Mouse (Mus musculus) hindbrain, embryonic 12.5 days (tissue): ENCODE measurements around the gene Gtdc1. TPM values are rescaled to one million over a fixed set of nuclear protein-coding genes. Genes with fewer than 3 reads are reported as not detected.

Experiments
- ATAC-seq: fragments of 200-750 bp; cut with Nextera tagmentation; 2 replicates; pipeline ENCODE4 v1.8.0; 2017; ENCODE audit warnings: moderate TSS enrichment; ENCODE audit not compliant: low FRiP score
- H3K27ac ChIP-seq: fragments of 300-500 bp; sonication (generic); 2 replicates; pipeline ENCODE4 v1.5.1; 2016; ENCODE audit warnings: mild to moderate bottlenecking
- H3K27me3 ChIP-seq: fragments of 300-500 bp; sonication (generic); 2 replicates; pipeline ENCODE4 v1.6.1; 2016; ENCODE audit warnings: mild to moderate bottlenecking
- H3K36me3 ChIP-seq: fragments of 300-500 bp; sonication (generic); 2 replicates; pipeline ENCODE4 v1.6.1; 2016; ENCODE audit warnings: mild to moderate bottlenecking
- H3K4me1 ChIP-seq: fragments of 300-500 bp; sonication (generic); 2 replicates; pipeline ENCODE4 v1.6.1; 2016
- H3K4me2 ChIP-seq: fragments of 300-500 bp; sonication (generic); replicated peaks from 2 replicates; pipeline ENCODE4 v1.6.1; 2016; ENCODE audit warnings: mild to moderate bottlenecking
- H3K4me3 ChIP-seq: fragments of 300-500 bp; sonication (generic); 2 replicates; pipeline ENCODE4 v1.5.1; 2016; ENCODE audit warnings: mild to moderate bottlenecking
- H3K9ac ChIP-seq: fragments of 300-500 bp; sonication (generic); 2 replicates; pipeline ENCODE4 v1.6.1; 2016; ENCODE audit warnings: mild to moderate bottlenecking, moderate library complexity
- H3K9me3 ChIP-seq: fragments of 300-500 bp; sonication (generic); replicated peaks from 2 replicates; pipeline ENCODE4 v1.6.1; 2016; ENCODE audit warnings: mild to moderate bottlenecking
- WGBS: fragments of 180-500 bp; shearing (Covaris S2); methylation state at CpG from one replicate; pipeline ENCODE4 v1.1.7; 2016; 5-methylcytosine and 5-hydroxymethylcytosine counted together
- polyA plus RNA-seq: library from polyadenylated mRNA; unstranded; fragments of >200 nt; fragmentation: Nextera tagmentation; extraction: Ambion mirVana; gene quantifications from 2 replicates; pipeline ENCODE4 v1.2.1, GENCODE M21; 2016

The Gtdc1 gene
- polyA plus RNA-seq, 1 experiment from 2014 or later: 16.1 TPM

DNA sequence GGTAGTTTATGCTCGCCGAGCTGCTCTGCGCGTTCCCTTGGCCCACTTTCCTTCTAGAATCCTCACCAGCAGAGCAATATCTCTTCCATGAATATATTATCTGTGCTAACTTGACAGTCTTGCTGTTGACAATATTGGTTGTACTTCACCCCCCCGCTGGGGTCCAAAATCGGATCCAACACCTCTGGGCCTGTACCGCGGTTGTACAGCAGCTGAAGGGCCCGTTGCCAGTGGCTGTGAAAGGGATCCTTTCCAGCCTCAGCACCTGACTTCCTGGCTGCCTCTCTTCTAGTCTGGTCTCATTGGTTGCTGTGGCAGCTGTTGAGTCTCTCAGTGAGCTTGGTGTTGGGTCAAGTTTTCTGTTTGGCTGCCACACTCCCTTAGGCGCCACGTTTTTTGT, 391.7 kb downstream of the Gtdc1 start:
- H3K36me3 ChIP-seq: no peaks in the 10 kb centered on the region
- no peaks in the 10 kb centered on the region for H3K27me3 ChIP-seq
- H3K4me3 ChIP-seq: no peak overlapping the region
- H3K9me3 ChIP-seq: no peaks in the 10 kb centered on the region
- WGBS: 92% methylated on average over 11 of the region's 11 CpGs
- no peak overlapping the region for H3K4me2 ChIP-seq
- no peak overlapping the region for H3K9ac ChIP-seq
- ATAC-seq: no peak
- no peaks in the 10 kb centered on the region for H3K4me1 ChIP-seq
- no peak overlapping the region for H3K27ac ChIP-seq

DNA sequence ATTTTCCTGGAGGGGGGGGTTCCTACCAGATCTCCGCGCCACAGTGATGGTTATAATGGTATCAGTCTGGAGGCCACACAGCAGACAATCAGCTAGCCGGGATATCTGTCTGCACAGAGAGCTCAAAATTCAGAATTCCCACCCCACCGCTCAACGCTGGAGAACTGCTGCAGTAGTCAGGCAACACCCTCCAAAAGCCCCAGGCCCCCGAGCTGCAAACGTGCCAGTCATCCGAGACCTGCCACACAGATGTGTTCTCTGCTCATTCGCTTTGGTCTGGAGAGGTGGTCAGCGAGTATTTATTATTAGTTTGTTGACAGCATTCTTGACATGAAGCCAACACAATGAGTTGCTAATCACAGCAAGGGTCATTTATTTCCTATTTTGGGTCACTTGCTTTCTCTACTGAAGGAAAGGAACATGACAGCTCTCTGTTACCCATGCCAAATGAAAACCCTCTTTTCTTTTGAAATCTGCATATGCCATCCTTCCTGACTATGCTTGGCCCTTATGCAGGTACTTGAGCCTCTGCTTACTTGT, 392.3 kb downstream of the Gtdc1 start:
- no peaks in the 10 kb centered on the region for H3K4me1 ChIP-seq
- no peak overlapping the region for H3K27ac ChIP-seq
- no peaks in the 10 kb centered on the region for H3K27me3 ChIP-seq
- no peaks in the 10 kb centered on the region for H3K9me3 ChIP-seq
- no peaks in the 10 kb centered on the region for H3K36me3 ChIP-seq
- H3K9ac ChIP-seq: no peak overlapping the region
- no peak overlapping the region for H3K4me2 ChIP-seq
- 75% methylated on average over 10 of the region's 10 CpGs for WGBS
- no peak for ATAC-seq
- H3K4me3 ChIP-seq: no peak overlapping the region

DNA sequence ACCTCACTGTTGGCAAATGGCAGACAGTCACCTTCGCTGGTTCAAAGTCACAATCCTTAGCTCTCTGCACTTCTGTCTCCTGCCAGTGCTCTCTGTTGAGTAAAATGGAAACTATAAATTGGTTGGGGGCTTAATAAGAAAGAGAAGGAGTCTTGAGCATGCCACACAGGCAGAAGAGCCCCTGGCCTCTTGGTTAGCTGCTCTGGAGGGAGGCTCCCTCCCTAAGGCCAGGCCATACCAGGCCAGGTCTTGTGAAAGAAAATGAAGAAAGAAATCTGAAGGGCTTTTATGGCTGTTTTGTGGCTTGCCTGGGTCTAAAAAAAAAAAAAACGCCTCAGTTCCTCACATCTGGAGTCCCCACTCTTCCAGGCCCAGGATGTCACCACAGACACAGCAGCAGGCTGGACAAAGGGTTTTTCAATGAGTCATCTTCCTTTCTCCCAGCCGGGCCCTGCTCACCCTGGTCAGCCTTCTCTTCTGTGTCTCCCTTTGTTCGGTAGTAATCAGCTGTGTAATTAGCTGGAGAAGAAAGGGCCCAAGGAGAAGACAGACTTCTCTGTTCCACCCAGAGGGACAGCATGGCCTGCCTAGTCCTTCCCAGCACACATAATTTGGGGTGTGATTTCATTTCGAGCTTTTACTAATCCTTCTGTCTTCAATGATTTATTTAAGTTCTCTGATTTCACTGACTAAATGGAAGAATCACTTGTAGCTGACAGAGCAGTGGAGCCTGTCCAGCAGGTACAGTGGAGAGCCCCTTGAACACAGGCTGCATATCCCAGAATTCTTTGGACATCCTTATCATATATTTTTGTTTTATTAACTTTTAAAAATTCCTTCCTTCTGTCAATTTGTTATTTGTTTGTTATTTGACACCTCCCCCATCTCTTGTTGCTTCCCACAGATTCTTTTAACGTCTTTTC, 401.1 kb downstream of the Gtdc1 start:
- Histone ChIP-seq H3K4me3 (no peak overlapping the region), H3K27ac (peak overlapping the region; percentile 57), H3K9ac (no peak overlapping the region), H3K27me3 (no peaks in the 10 kb centered on the region), H3K9me3 (no peaks in the 10 kb centered on the region), H3K4me2 (no peak overlapping the region), H3K4me1 (peaks cover 18% of the 10 kb centered on the region), H3K36me3 (no peaks in the 10 kb centered on the region)
- 10% methylated on average over 6 of the region's 6 CpGs for WGBS
- ATAC-seq: peak; percentile 78

DNA sequence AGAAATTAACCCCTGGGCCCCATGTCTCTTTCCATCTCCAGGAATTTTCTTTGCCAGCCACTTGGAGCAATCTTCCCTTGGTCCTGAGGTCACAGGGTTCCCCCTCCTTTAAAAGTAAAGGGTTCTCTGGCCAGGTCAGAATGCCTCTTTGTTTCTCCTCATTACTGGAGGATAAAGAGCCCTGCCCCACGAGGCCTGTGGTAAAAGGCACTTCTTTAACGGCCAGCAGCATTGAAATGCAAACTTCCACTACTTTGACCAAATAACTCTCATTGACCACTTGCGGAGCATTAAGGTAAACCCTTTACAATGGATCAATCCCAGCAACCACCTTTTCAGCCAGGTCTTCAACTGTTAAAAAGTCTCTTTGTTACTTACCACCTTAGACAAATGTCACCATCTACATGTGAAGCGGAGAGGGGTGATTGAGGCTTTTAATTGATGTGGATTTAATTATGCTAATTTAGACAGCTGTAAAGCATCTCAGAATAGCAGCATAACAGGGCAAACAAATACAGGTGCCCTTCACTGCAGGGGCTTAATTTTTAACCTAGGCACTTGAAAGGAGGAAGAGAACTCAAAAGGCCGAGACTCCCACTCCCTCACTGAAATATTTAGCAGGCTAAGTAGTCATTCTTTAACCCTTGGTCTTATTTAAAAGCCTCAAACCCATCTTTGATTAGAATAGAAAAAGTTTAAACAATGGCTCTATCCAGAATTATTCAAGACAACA, 402.1 kb downstream of the Gtdc1 start:
- H3K27me3 ChIP-seq: no peaks in the 10 kb centered on the region
- 0 out of 2 replicates have a peak, but pooled peaks have one; percentile 42 for ATAC-seq
- H3K27ac ChIP-seq: 0 out of 2 replicates have a peak overlapping the region, but pooled peaks have one; percentile 23
- no peak overlapping the region for H3K9ac ChIP-seq
- WGBS: 23% methylated on average over 5 of the region's 5 CpGs
- H3K4me1 ChIP-seq: peaks cover 18% of the 10 kb centered on the region
- H3K4me2 ChIP-seq: no peak overlapping the region
- no peak overlapping the region for H3K4me3 ChIP-seq
- no peaks in the 10 kb centered on the region for H3K36me3 ChIP-seq
- no peaks in the 10 kb centered on the region for H3K9me3 ChIP-seq

DNA sequence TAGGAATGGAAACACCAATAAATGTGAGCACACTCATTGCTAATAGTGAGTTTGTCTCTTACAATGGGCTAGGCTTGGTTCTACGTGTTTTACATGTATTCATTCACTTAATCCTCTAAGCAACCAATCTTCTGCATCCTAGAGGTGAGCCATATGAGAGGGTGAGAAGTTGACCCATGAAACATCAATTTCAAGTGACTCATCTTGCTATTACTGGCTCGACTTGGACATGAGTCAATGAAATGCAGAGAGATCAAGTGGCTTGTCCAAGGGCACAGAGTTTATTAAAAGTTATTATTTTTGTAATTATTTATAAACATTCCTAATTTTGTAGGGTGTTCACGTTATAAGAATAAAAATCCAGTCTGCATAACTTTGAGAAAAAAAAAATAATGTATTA, 408.2 kb downstream of the Gtdc1 start:
- 83% methylated on average over 3 of the region's 3 CpGs for WGBS
- ATAC-seq: no peak
- no peaks in the 10 kb centered on the region for H3K36me3 ChIP-seq
- no peak overlapping the region for H3K27ac ChIP-seq
- H3K9ac ChIP-seq: no peak overlapping the region
- H3K4me1 ChIP-seq: no peaks in the 10 kb centered on the region
- no peak overlapping the region for H3K4me2 ChIP-seq
- H3K4me3 ChIP-seq: no peak overlapping the region
- no peaks in the 10 kb centered on the region for H3K27me3 ChIP-seq
- H3K9me3 ChIP-seq: no peaks in the 10 kb centered on the region

DNA sequence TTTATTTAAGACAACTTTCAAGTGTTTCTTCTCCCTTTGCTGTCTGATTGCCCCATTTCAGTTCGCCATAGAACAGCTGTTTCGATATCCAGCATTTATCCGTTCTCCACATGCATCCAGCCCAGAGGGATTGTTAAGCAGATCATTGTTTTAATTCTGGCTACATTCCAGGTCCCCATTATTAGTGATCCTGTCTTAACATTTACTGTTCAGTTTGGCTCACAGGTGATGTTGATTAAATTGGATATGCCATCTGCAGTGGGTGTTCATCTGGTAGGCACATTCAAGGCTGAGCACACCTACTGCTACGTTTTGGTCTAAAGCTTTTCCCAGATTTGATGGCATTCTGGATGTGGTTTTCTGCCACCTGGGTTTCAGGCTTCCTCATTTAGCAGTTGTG, 409.4 kb downstream of the Gtdc1 start:
- H3K27ac ChIP-seq: no peak overlapping the region
- WGBS: 78% methylated on average over 4 of the region's 4 CpGs
- ATAC-seq: no peak
- no peaks in the 10 kb centered on the region for H3K4me1 ChIP-seq
- H3K4me2 ChIP-seq: no peak overlapping the region
- no peaks in the 10 kb centered on the region for H3K9me3 ChIP-seq
- H3K27me3 ChIP-seq: no peaks in the 10 kb centered on the region
- no peaks in the 10 kb centered on the region for H3K36me3 ChIP-seq
- H3K9ac ChIP-seq: no peak overlapping the region
- no peak overlapping the region for H3K4me3 ChIP-seq

Other genes with a start within 250 kb of the Gtdc1 start
- 47.3 and 60.5 TPM in 2 replicates for gene Zeb2, start 189.7 kb upstream of the Gtdc1 start, polyA plus RNA-seq